ENCODE assay signal across 16 mouse cellular contexts in the genomic region with DNA sequence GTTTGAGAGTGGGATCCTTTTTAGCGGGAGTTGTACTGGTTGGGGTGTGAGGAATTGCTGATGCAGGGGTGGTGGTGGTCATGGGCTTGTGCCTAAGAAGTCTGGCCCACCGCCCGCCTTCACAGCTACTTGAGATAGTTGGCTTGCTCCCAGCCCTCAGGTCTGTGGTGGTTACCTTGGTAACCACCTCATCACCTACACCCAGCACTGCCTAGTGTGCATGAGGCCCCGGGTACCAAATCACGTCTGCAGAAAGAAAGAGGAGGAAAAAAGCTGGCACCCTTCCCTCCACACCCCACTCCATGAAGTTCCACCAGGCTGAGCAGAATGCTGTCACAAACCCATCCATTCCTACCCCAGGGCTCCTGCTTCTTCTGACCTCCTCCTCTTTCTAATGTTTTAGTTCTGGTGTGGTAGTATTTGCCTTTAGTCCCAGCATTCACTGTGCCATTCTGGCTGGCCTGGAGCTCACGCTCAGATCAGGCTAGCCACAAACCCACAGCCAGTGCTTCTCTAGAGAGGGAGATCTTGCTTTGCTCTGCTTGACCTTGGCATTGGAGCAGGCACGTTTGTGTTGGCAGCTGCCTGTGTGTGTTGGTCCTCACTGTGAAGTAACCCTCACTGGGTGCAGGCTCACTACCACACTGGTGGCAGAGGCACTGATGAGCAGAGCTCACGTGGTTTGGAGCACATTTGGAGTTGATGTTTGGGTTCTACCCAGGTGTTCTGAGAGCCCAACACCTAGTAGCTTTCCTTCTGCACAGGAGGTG. TPM values are rescaled to one million over a fixed set of nuclear protein-coding genes. Genes with fewer than 3 reads are reported as not detected.
A peak's percentile ranks its signal among the peaks of the same experiment; 100 is the strongest.
DNase-seq lines count a peak whose midpoint lies in the region; ATAC-seq lines count a peak whose summit lies in the region.
"Had no signal": no experiment of that assay in that cellular context is flagged by ENCODE, and none has a peak within 500 bp of the region (broad histone marks: within the 10 kb centered on the region; RNA-seq: fewer than 3 reads in every experiment).

No protein-coding gene starts in this region.

- no peaks in the 10 kb centered on the region for H3K27me3 ChIP-seq in limb, embryonic 15.5 days
- H3K27me3 ChIP-seq: embryonic facial prominence, embryonic 15.5 days had no signal

- H3K9ac ChIP-seq in limb, embryonic 15.5 days, result no peak overlapping the region
- H3K9ac ChIP-seq: embryonic facial prominence, embryonic 15.5 days had no signal

- intact Hi-C loops in left cerebral cortex, postnatal 10 days (cut with DNase I), result loop anchor here (5.0 kb wide), 1 partner anchor 62 kb away; no protein-coding TSS in a partner anchor

- ATAC-seq in limb, embryonic 15.5 days (ENCODE audit: insufficient number of reproducible peaks, low FRiP score, low TSS enrichment, low read depth), result peak; percentile 52; the same call in 1 of the 2 replicates
- ATAC-seq: activated CD4-positive, CD25-positive, alpha-beta regulatory T cell, adult 4 months; intestine, postnatal 0 days had no signal

- H3K27ac ChIP-seq in limb, embryonic 15.5 days, result peak overlapping the region; percentile 48; the same call in 1 of the 2 replicates
- H3K27ac ChIP-seq: embryonic facial prominence, embryonic 15.5 days; macrophage had no signal

- peak; percentile 42 for DNase-seq in adrenal gland, postnatal 10 days
- DNase-seq in adrenal gland, adult 18-20 months (ENCODE audit: low spot score in 2 of 2), result no peak
- DNase-seq in left cerebral cortex, adult 18-20 months (ENCODE audit: low spot score in 2 of 2), result peak; percentile 42 to 55
- no peak for DNase-seq in left cerebral cortex, postnatal 10 days (ENCODE audit: extremely low spot score in 1 of 2, low spot score in 2 of 2)
- peak; percentile 41 to 46 for DNase-seq in adrenal gland, postnatal 36 days
- DNase-seq in c-Kit-positive CD71-positive TER-119-positive erythroid progenitor cells, embryonic 14.5 days (ENCODE audit: low spot score), result no peak
- DNase-seq in gastrocnemius, adult 8-10 months (ENCODE audit: low spot score in 2 of 2), result no peak
- DNase-seq: cerebellum, adult 8-10 months; gastrocnemius, postnatal 14 days had no signal

- no peak overlapping the region for H3K4me3 ChIP-seq in limb, embryonic 15.5 days
- H3K4me3 ChIP-seq: embryonic facial prominence, embryonic 15.5 days had no signal

- no peak overlapping the region for H3K4me2 ChIP-seq in limb, embryonic 15.5 days
- H3K4me2 ChIP-seq: embryonic facial prominence, embryonic 15.5 days; liver, embryonic 11.5 days had no signal

- H3K36me3 ChIP-seq in limb, embryonic 15.5 days, result no peaks in the 10 kb centered on the region
- H3K36me3 ChIP-seq: G1E had no signal

- H3K4me1 ChIP-seq in limb, embryonic 15.5 days, result peaks cover 38% of the 10 kb centered on the region

- no peaks in the 10 kb centered on the region for H3K9me3 ChIP-seq in limb, embryonic 15.5 days
- H3K9me3 ChIP-seq: embryonic facial prominence, embryonic 15.5 days had no signal

- 49% methylated on average over 8 of the region's 8 CpGs for WGBS in limb, embryonic 15.5 days

RNA-seq across cellular contexts. Expression of gene Clstn1, which starts 23.2 kb away (rescaled TPM):
- 10 to 100 TPM; 72.7 to 95.7 TPM for total RNA-seq in adrenal gland, postnatal 10 days (2021)
- total RNA-seq in adrenal gland, adult 18-20 months (2021), result 100 to 1,000 TPM; 104 to 106 TPM
- total RNA-seq in left cerebral cortex, adult 18-20 months (2021), result 1,000 to 10,000 TPM; 1,374 to 1,386 TPM
- 100 to 1,000 TPM; 909 to 940 TPM for total RNA-seq in left cerebral cortex, postnatal 10 days (2021)
- total RNA-seq in adrenal gland, postnatal 36 days (2021), result 10 to 100 TPM; 92.4 to 97.7 TPM
- 39.4 and 56.1 TPM in 2 replicates for polyA plus RNA-seq in limb, embryonic 15.5 days (2015; fragmentation: Nextera tagmentation; extraction: Ambion mirVana)
- 10 to 100 TPM; 17.1 to 25.6 (median 24.8) TPM for total RNA-seq in gastrocnemius, adult 8-10 months (2022)

Comparison
In these comparisons a context has a peak if more than half of its experiments do, and no peak if none do; other contexts are left out.
1. DNase-seq: peak in adrenal gland, postnatal 10 days (single experiment), left cerebral cortex, adult 18-20 months (2 of 2) and adrenal gland, postnatal 36 days (2 of 2); none in adrenal gland, adult 18-20 months (0 of 2), left cerebral cortex, postnatal 10 days (0 of 2), c-Kit-positive CD71-positive TER-119-positive erythroid progenitor cells, embryonic 14.5 days (single experiment) and gastrocnemius, adult 8-10 months (0 of 2).
2. RNA of gene Clstn1, which starts 23.2 kb away (total RNA-seq): 1,374 to 1,386 TPM in left cerebral cortex, adult 18-20 months and 909 to 940 TPM in left cerebral cortex, postnatal 10 days; 104 to 106 TPM in adrenal gland, adult 18-20 months, 92.4 to 97.7 TPM in adrenal gland, postnatal 36 days, 72.7 to 95.7 TPM in adrenal gland, postnatal 10 days and 17.1 to 25.6 TPM in gastrocnemius, adult 8-10 months; every median in the first group is over 4 times any median in the second.